Mouse (Mus musculus): Measurements from ENCODE around the gene Sgk1. TPM values are rescaled to one million over a fixed set of nuclear protein-coding genes. Genes with fewer than 3 reads are reported as not detected.

The Sgk1 gene
- polyA plus RNA-seq, 1 experiment from 2014 or later, result 30.9 TPM

GRCm38 (mm10) chr10:21906894-21907446 is 25.0 kb downstream of the Sgk1 start:
- no peak overlapping the region for H3K4me2 ChIP-seq
- WGBS, result 36% methylated on average over 5 of the region's 5 CpGs

DNA sequence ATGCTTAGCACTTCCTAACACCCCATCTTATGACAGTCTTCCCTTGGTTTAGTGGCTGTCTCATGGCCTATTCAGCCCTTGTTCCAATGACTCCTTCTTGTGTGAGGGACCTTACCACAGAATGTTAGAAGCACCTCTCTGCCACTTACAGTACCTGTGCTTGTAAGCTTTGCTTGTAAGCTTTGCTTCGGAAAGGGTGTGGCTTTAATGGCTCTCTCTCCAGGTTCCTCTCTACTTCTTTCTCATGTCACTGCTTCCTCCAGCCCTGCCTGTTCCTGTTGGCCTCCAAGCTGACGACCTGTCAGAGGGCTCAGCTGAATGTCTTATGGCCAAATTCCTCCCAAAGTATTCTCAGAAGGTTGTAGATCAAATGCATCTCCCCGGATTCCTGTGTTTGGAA is 25.8 kb downstream of the Sgk1 start:
- WGBS, result 65% methylated on average over 3 of the region's 3 CpGs
- H3K27me3 ChIP-seq, result no peaks in the 10 kb centered on the region
- no peak overlapping the region for H3K9ac ChIP-seq
- H3K4me1 ChIP-seq (replicated peaks), result no peaks in the 10 kb centered on the region
- H3K4me2 ChIP-seq, result no peak overlapping the region
- H3K4me3 ChIP-seq, result no peak overlapping the region
- H3K27ac ChIP-seq (replicated peaks), result no peak overlapping the region
- ATAC-seq (ENCODE audit: low read depth), result no peak
- H3K36me3 ChIP-seq, result no peaks in the 10 kb centered on the region
- no peaks in the 10 kb centered on the region for H3K9me3 ChIP-seq

More at GRCm38 (mm10) chr10:21906894-21907446, 25.0 kb downstream of the Sgk1 start:
- H3K9ac ChIP-seq, result no peak overlapping the region
- no peak overlapping the region for H3K27ac ChIP-seq (replicated peaks)
- H3K4me1 ChIP-seq (replicated peaks), result no peaks in the 10 kb centered on the region
- no peaks in the 10 kb centered on the region for H3K9me3 ChIP-seq
- H3K4me3 ChIP-seq, result no peak overlapping the region
- no peaks in the 10 kb centered on the region for H3K36me3 ChIP-seq
- ATAC-seq (ENCODE audit: low read depth), result no peak
- no peaks in the 10 kb centered on the region for H3K27me3 ChIP-seq

DNA sequence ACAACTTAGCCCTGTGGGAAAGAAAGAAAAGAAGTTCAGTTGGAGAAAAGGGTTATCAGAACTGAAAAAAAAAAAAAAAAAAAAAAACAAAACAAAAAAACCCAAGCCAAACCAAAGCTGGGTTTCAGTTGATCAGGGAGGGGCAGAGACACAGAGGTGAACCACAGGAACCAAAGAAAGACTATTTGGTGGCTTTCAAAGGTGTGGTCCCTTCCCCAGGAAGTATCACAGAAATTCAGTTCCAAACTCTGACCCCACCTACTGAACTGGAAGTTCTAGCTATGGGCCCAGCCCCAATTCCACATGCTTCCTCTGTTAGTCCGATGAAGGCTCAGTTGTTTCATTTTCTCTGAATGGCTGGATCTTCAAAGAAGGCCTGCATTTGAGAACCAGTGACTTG is 26.7 kb downstream of the Sgk1 start:
- ATAC-seq (ENCODE audit: low read depth), result no peak
- 91% methylated on average over 1 of the region's 1 CpGs for WGBS

DNA sequence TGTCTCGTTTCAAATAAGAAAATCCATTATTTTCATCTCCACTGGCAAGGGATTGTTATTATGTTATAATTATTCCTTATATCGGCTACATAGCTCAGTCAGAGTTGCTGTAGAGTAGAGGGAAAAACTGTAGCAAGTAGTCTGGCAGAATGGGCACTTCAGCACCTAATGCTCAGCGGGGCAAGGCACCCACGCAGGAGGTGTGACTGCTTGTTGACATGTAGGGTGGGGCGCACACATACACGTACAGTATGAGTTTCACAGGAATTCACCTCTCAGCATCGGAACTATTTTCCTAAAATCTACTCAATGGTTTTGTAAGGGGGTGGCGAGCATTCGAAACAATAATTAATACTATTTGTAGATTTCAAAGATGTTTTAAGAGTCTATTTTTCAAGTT is 28.4 kb downstream of the Sgk1 start:
- ATAC-seq (ENCODE audit: low read depth), result no peak
- Histone ChIP-seq H3K4me2 (no peak overlapping the region), H3K36me3 (no peaks in the 10 kb centered on the region), H3K4me1 (replicated peaks) (0 out of 2 replicates have a peak, but pooled peaks cover 5% of the 10 kb centered on the region), H3K9me3 (no peaks in the 10 kb centered on the region), H3K27ac (replicated peaks) (no peak overlapping the region), H3K4me3 (no peak overlapping the region), H3K9ac (no peak overlapping the region), H3K27me3 (no peaks in the 10 kb centered on the region)
- WGBS, result 91% methylated on average over 9 of the region's 9 CpGs

More for the DNA sequence above, 26.7 kb downstream of the Sgk1 start:
- no peak overlapping the region for H3K27ac ChIP-seq (replicated peaks)
- H3K4me1 ChIP-seq (replicated peaks), result no peaks in the 10 kb centered on the region
- H3K36me3 ChIP-seq, result no peaks in the 10 kb centered on the region
- H3K27me3 ChIP-seq, result no peaks in the 10 kb centered on the region
- no peak overlapping the region for H3K9ac ChIP-seq
- no peaks in the 10 kb centered on the region for H3K9me3 ChIP-seq
- H3K4me2 ChIP-seq, result no peak overlapping the region
- no peak overlapping the region for H3K4me3 ChIP-seq

DNA sequence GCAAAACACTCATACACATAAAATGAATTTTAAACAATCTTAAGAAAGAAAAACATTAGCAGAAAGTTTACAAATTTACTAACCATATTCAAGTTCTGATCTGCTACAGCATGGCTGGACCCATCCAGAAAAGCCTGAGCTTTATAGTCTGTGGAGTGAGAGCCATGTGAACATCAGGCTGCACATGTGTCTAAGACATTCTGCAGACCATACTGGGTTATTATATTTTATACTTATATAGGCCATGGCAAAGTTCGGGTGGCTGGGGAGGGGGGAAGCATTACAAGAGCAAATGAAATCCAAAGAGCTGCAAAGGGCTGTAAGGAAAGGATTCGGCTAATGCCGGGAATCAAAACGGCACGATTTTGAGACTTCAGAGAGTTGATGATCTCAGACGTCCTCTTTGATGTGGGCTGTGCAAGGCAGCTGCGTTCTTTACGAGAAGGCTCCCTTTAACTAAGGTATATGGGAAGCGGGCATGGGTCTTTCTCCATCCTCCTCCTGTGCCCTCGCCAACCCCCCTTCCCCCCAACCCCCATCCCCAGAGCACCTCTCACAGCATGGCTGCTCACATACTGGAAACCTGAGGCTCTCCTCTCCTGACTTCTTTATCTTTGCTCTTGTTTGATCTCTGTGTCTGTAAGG is 29.4 kb downstream of the Sgk1 start:
- Histone ChIP-seq H3K9me3 (no peaks in the 10 kb centered on the region), H3K4me2 (no peak overlapping the region), H3K9ac (no peak overlapping the region), H3K27ac (replicated peaks) (no peak overlapping the region), H3K27me3 (no peaks in the 10 kb centered on the region), H3K4me3 (no peak overlapping the region), H3K4me1 (replicated peaks) (0 out of 2 replicates have a peak, but pooled peaks cover 5% of the 10 kb centered on the region), H3K36me3 (no peaks in the 10 kb centered on the region)
- ATAC-seq (ENCODE audit: low read depth), result no peak
- 86% methylated on average over 10 of the region's 10 CpGs for WGBS

GRCm38 (mm10) chr10:21914751-21915150 is 32.8 kb downstream of the Sgk1 start:
- 18% methylated on average over 1 of the region's 1 CpGs for WGBS
- Histone ChIP-seq H3K9me3 (no peaks in the 10 kb centered on the region), H3K4me1 (replicated peaks) (0 out of 2 replicates have a peak, but pooled peaks cover 5% of the 10 kb centered on the region), H3K27ac (replicated peaks) (no peak overlapping the region; the same call in 1 of the 2 replicates), H3K27me3 (no peaks in the 10 kb centered on the region), H3K9ac (no peak overlapping the region), H3K4me3 (no peak overlapping the region), H3K4me2 (no peak overlapping the region), H3K36me3 (no peaks in the 10 kb centered on the region)
- ATAC-seq (ENCODE audit: low read depth), result no peak

DNA sequence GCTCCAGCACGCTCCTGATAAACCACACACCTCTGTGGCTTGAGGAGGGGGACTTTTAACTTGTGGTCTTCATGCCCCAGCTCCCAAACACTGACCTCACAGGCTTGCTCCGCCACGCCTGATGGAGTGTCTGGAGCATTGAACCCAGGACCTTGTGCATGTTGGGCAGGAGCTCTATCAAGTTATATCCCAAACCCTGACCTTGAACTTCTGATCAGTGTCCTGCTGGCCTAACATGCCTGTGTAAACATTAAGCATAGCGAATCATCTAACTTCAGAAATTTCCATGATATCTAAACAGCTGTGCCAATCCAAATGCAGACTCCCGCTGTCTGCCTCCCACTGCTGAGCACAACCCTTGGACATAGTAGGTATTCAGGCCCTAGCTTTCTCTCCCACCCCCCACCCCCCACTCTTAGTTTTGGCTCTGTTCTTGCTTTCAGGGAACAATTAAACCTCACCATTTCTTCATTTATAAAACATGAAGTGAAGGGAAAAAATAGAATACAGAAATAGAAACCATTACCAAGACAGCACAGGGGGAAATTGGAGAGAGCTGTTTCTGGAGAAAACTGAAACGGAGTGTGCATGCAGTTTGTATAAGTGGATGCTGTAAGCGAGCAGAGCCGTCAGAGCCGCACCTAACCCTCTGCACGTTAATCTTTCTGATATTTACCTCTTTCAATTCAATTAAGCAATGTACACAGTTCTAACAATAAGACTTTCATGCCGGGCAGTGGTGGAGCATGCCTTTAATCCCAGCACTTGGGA is 34.5 kb downstream of the Sgk1 start:
- no peak overlapping the region for H3K4me2 ChIP-seq
- H3K4me3 ChIP-seq, result no peak overlapping the region
- no peaks in the 10 kb centered on the region for H3K36me3 ChIP-seq
- WGBS, result 83% methylated on average over 11 of the region's 11 CpGs
- H3K9ac ChIP-seq, result no peak overlapping the region
- no peak overlapping the region for H3K27ac ChIP-seq (replicated peaks)
- no peaks in the 10 kb centered on the region for H3K9me3 ChIP-seq
- H3K27me3 ChIP-seq, result no peaks in the 10 kb centered on the region
- peaks cover 6% of the 10 kb centered on the region; the same call in 1 of the 2 replicates for H3K4me1 ChIP-seq (replicated peaks)
- no peak for ATAC-seq (ENCODE audit: low read depth)

GRCm38 (mm10) chr10:21918016-21918749 is 36.2 kb downstream of the Sgk1 start:
- no peaks in the 10 kb centered on the region for H3K9me3 ChIP-seq
- H3K4me2 ChIP-seq, result no peak overlapping the region
- H3K4me1 ChIP-seq (replicated peaks), result peaks cover 23% of the 10 kb centered on the region
- H3K27ac ChIP-seq (replicated peaks), result no peak overlapping the region
- H3K27me3 ChIP-seq, result no peaks in the 10 kb centered on the region
- H3K36me3 ChIP-seq, result no peaks in the 10 kb centered on the region
- H3K4me3 ChIP-seq, result no peak overlapping the region
- WGBS, result 86% methylated on average over 6 of the region's 6 CpGs
- no peak overlapping the region for H3K9ac ChIP-seq
- ATAC-seq (ENCODE audit: low read depth), result no peak

DNA sequence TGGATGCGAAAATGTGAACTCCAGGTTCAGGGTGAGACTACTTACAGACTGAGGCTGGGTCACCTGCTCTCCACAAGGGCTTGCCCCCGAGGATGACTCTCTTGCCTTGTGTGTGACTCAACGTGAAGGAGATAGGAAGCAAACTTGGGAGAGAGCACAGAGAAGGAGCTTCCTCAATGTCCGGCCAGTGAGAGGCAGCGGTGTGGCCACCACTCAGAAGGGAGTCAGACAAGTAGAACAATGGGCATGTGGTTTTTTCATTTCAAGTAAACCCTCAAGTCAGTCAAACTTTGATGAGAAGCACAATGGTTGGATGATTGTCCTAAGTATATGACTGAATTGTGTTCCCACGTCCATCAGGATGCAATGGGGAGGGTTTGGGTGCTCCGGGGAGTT is 36.8 kb downstream of the Sgk1 start:
- no peak overlapping the region for H3K27ac ChIP-seq (replicated peaks)
- no peaks in the 10 kb centered on the region for H3K9me3 ChIP-seq
- ATAC-seq (ENCODE audit: low read depth), result no peak
- no peaks in the 10 kb centered on the region for H3K27me3 ChIP-seq
- H3K4me3 ChIP-seq, result no peak overlapping the region
- no peak overlapping the region for H3K4me2 ChIP-seq
- no peaks in the 10 kb centered on the region for H3K36me3 ChIP-seq
- H3K9ac ChIP-seq, result no peak overlapping the region
- H3K4me1 ChIP-seq (replicated peaks), result peaks cover 29% of the 10 kb centered on the region
- 85% methylated on average over 7 of the region's 7 CpGs for WGBS

GRCm38 (mm10) chr10:21920611-21921010 is 38.6 kb downstream of the Sgk1 start:
- WGBS, result 57% methylated on average over 2 of the region's 2 CpGs
- ATAC-seq (ENCODE audit: low read depth), result no peak
- H3K4me3 ChIP-seq, result no peak overlapping the region

DNA sequence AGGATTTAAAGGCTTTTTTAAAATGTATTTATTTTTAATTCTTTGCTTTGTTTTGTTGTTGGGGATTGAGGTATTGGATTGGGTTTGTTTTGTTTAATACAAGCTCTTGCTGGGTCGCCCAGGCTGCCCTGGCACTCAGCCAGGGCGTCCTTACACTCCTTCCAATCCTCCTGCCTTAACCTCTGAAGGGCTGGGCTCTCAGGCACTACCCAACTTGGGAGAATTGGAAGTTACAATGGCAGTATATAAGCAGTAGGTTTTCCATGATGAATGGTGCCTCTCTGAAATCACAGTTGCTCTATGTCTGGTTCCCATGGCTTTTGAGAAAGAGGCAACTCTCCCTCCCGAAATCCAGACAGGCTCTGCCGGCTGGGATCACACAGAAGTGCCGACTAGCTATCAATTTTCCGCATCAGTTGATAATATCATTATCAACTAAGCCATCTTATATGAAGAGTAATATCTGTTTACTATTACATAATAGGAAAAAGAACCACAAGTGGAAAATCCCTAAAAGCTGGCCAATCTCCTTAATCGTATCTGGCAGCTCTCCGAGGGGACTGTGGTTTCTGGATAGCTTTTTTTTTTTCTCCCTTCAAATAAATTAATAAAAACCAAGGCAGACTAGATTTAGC is 40.8 kb downstream of the Sgk1 start:
- 37% methylated on average over 8 of the region's 8 CpGs for WGBS
- 0 out of 2 replicates have a peak overlapping the region, but pooled peaks have one; percentile 1 for H3K9ac ChIP-seq
- ATAC-seq (ENCODE audit: low read depth), result no peak
- H3K4me3 ChIP-seq, result 0 out of 2 replicates have a peak overlapping the region, but pooled peaks have one; percentile 12
- H3K27me3 ChIP-seq, result no peaks in the 10 kb centered on the region
- H3K36me3 ChIP-seq, result no peaks in the 10 kb centered on the region
- H3K9me3 ChIP-seq, result no peaks in the 10 kb centered on the region
- H3K4me1 ChIP-seq (replicated peaks), result peaks cover 33% of the 10 kb centered on the region
- peak overlapping the region; percentile 52 for H3K4me2 ChIP-seq
- H3K27ac ChIP-seq (replicated peaks), result peak overlapping the region; percentile 85

More at GRCm38 (mm10) chr10:21920611-21921010, 38.6 kb downstream of the Sgk1 start:
- no peaks in the 10 kb centered on the region for H3K27me3 ChIP-seq
- no peak overlapping the region for H3K9ac ChIP-seq
- H3K4me1 ChIP-seq (replicated peaks), result peaks cover 33% of the 10 kb centered on the region
- no peaks in the 10 kb centered on the region for H3K36me3 ChIP-seq
- no peak overlapping the region for H3K4me2 ChIP-seq
- H3K27ac ChIP-seq (replicated peaks), result no peak overlapping the region
- no peaks in the 10 kb centered on the region for H3K9me3 ChIP-seq

Data from neural tube, embryonic 13.5 days (tissue).